Mouse (Mus musculus) lung, postnatal 14 days (tissue): ENCODE results near the gene Fam166a.

Source experiments
- DNase-seq: peaks from one replicate; pipeline ENCODE4 v3.0.0; 2021

The Fam166a gene

DNA sequence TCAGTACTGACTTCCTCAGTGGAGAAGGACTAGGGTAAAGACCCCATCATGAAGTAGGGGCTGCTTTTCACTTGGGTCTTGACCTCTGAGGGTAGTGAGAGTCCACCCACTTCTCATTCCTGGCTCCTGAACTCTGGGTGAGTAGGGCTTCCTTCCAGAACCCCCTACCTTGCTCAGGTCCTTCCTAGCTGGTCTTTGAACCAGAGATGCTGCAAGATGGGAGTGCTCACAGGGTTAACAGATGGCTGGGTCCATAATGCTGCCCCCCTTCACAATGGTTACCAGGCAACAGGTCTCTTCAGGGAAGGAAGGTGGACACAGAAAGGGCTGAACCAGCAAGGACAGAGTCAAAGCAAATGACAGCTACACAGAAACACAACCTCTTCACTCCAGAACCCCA lies at the start of gene Fam166a:
Gene Fam166a, plus strand, starts transcription at position 301 of the 400 bp plus-strand sequence.
- DNase-seq = no peak

DNA sequence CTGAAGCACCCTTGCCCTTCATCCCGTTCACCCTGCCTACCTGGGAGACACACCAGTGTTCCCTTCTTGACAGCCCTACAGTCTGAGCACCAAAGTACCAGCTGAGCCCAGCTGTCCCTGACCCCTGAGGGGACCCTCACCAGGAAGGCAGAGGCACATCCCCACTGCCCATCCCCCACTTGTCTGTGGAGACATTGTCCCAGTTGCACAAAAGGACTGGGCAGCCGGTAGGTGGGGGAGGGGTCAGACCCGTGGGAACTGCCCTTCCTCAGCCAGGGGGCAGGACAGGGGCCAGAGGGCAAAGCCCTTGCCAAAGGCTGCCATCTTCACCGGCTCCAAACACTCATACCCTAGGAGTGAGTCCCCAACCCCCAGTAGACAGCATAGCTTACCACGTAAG lies 48.8 kb upstream of the Fam166a start:
- DNase-seq = no peak

DNA sequence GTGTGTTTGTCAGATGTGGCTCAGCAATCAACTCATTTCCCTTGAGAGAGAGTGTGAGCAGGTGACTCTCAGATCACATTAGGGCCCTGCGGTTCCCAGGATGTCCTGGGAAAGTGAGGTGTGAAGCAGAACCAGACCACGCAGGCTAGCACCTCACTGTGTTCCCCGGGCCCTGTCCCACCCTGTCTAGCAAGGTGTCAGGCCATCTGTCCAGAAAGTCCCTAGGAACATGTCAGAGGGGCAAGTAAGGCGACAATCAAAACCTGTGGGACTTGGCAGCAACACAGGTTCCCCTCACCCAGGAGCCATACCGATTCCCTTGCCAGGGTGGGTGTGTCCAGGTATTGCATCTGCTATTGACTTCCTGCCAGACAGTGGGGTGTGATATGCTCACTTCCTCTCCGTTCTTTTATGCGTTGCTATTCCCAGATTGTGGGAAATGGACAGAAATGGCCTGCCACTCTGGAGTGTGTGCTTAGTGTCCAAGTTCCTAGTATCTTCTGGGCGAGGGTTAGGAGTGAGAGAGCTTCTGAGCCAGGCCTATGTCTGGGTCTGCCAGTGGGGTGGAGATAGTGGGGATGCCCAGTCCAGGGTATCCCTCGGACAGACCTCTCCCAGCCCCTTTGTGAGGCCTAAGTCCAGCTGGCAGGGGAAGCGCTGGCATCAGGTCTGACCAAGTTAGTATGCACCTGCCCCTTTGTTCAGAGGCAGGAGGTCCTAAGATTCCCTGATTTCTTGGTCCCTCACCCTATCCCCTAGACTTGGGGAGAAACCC lies 48.0 kb upstream of the Fam166a start:
- DNase-seq = no peak

DNA sequence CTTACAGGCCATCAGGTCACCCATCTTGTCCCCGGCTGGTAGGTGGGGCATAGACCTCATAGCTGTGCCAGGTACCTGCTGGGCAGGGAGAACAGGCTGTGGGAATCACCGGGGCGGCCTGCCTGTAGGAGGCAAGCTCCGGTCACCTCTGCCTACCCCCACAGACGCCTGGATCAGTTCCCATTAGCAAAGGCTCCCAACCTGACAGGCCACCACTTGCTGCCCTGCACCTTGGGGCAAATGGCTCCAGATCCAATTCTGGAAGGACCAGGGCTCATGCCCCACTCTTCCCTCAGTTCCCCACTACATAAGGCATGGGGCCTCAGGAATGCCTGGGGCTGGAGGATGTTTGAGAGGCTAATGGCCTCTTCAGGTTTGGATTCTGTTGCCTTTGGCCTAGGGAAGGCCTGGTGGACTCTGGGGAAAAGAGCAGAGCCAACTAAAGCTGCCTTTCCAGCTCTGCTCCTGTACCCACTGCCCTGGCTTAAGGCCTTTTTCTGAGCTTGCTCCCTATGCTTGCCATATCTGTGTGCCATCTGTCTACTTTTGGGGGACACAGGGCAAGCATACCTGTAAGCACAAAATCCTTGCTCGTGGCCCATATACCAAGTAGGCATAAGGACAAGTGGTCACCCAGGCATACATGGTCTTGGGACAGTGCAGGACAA lies 47.3 kb upstream of the Fam166a start:
- DNase-seq = no peak

GRCm38 (mm10) chr2:25171769-25172153 lies 46.8 kb upstream of the Fam166a start:
- DNase-seq = no peak

DNA sequence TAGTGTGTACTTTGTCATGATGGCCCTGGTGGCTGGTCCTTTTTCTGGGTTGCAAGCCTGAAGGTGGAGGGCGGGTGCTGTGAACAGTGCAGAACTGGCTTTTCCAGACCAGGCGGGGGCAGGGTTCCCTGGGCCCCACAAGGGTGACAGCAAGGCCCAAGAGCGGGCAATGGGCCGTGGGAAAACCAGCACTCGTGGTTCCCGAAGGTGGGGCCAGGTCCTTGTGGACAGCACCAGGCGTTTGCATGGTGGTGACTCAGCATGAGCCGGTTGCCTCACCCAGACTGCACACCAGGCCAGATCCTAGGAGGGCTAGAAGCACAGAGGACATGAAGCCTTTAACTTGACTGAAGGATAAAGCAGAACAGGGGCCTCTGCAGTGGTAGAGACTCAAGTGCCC lies 45.9 kb upstream of the Fam166a start:
- no peak for DNase-seq

- no peak for DNase-seq
These were observed 44.7 kb upstream of the Fam166a start for GRCm38 (mm10) chr2:25173821-25174220.

- no peak for DNase-seq
These were observed 43.5 kb upstream of the Fam166a start for GRCm38 (mm10) chr2:25174866-25175689.

- DNase-seq = no peak
These were observed 42.9 kb upstream of the Fam166a start for GRCm38 (mm10) chr2:25175690-25176078.

DNA sequence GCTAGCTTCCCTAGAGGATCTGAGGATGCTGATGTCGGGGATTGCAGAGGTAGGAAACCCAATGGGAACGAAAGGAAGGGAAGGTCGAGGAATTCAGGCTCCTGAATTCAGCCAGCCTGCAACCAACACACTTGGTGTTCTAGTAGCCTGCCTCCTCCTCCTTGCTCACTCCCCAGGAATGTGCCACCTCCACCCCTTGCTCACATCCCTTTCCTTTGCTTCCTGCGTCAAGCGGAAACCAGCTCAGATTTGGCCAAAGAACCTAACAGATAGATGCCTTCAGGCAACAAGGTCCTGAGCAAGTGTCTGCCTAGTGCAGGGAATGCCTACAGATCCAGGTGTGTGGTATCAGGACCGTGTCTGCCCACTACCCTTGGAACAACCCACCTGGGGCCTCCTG lies 42.0 kb upstream of the Fam166a start:
- DNase-seq = no peak

- DNase-seq = no peak
These were observed 41.5 kb upstream of the Fam166a start for GRCm38 (mm10) chr2:25177076-25177475.

DNA sequence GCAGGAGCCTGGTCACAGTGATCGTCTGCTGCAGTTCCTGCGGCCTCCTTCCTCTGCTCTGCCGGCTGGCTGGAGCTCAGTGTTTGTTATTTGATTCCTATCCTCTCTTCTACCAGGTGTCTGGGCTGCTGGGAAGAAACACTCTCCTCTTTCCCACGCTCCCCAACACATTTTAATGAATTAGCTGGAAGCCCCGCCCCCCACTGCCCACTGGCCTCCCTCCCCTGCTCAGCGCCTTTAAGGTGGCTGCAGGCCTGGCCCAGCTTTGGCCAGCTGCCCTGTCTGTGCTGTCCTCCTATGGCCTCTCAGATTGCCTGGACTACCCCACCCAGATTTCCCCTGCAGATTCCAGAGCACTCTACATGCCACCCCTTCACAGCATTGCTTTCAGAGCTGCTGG lies 40.9 kb upstream of the Fam166a start:
- DNase-seq = peak; percentile 73

DNA sequence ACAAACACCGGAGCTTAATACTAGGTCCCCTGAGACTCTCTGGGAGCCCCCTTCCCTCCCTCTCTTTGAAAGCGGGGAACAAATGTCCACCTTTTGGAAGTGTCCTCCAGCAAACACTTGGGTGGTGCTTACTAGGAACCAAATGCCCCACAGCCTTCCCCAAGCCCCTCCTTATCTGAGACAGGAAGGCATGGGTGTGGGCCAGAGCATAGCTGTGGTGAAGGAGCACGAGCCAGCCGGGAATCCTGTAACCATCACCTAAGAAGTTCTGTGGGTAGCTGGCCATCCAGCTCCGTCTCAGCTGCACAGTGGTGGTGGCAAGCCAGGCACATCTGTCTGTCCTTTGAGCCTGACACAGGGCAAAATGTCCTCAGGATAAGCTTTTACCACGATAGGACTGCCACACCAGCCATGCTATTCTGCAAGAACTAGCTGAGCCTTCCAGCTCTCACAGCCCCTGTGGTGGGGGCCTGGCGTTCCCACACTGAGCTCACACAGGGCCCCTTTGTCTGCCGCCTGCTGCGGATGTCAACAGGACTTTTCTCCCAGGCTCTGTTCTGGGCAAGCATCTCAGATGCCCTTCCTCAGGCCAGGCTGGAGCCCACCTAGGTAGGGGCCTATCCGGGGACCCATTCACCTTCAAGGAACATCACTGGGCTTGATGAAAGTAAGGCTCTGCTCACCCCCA lies 40.1 kb upstream of the Fam166a start:
- DNase-seq = no peak

- no peak for DNase-seq
These were observed 38.9 kb upstream of the Fam166a start for GRCm38 (mm10) chr2:25179566-25180217.

DNA sequence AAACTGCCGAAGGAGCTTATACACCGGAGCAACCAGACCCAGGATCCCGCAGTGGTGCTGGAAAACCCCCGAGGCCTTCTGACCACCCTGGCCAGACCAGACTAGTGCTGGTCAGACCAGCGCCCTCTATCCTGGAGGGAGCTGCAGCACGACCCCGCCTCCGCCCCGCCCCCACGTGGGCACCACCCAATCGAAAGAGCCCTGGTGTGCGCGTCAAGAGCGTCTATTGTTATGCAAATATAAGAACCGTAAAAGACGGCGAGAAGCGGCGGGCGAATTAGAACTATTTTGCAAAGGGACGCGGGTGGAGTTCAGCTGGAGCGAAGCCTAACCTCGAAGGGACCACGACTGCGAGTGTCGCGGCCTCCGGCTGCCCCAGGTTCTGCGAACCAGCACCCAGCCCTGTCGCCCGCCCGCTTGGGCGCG lies 38.1 kb upstream of the Fam166a start, which contains the start of gene Nrarp:
Gene Nrarp, plus strand, starts transcription at position 281 of the 426 bp plus-strand sequence.
- peak; percentile 96 for DNase-seq

DNA sequence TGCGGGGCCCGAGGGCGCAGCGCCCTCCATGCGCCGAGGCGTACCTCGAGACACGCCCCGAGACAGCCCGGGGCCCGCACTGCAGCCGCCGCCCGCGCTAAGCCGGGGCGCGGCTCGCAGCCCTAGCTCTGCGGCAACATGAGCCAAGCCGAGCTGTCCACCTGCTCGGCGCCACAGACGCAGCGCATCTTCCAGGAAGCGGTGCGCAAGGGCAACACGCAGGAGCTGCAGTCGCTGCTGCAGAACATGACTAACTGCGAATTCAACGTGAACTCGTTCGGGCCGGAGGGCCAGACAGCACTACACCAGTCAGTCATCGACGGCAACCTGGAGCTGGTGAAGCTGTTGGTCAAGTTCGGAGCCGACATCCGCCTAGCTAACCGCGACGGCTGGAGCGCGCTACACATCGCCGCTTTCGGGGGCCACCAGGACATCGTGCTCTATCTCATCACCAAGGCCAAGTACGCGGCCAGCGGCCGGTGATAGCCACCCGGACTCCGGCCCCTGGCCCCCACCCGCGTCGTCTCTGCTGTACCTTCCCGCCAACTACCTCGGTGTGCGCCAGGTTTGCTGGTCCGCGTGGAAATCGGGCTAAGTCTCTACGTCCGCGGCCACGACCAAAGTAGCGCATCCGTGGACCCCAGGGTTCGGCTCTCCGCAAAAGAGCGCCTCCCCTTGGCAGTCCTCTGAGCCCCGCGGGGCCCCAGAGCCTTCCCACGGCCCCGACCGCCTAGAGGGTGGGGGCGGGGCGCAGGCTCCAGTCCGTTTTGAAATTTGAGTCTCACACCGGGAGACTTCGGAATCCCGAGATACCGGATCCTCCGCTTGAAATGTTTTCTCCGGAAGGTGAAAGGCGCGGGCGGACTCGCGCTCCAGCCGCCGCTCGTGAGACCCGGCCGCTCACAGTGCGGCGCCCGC lies 37.3 kb upstream of the Fam166a start:
- peak; percentile 53 for DNase-seq

DNA sequence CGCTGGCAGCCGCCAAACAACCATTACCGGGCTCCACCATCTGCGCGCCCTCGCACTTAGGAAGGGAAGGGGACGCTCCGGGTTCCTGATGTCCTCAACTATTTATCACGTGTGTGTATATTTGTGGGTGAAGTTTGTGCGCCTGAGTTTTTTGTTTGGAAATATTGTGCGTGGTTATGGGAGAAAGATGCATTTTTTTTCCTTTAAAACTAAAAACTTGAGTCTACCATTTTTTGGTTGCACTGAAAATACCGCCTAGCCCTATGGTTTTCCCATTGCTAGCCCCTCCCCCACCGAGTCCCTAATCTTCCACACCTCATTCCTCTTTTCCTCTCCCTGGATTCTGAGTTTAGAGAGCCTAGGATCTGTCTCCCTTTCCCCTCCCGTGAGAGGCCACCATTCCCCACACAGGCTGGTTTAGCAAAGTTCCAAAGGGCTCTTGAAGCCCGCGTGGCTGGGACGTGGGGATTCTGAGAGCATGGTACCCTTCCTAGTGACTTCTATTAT lies 36.6 kb upstream of the Fam166a start:
- no peak for DNase-seq

DNA sequence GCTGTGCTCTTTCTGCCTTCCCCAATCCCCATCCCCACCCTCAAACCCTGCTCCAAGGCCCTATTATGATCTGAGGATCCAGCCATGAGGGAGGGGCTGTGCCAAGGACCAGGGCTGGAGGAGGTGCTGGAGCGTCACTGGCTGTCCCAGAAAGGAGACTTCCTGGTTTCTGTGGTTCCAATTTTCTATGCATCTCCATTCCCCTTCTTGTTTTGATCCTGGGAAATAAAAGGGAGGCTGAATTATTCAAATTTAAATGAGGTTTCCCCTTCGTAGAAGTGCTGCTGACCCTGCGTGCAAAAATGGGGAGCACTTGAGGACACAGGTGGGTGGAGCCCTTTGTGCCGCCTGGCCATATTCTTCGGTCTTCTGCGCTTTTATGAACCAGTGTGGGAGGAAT lies 35.9 kb upstream of the Fam166a start:
- no peak for DNase-seq

DNA sequence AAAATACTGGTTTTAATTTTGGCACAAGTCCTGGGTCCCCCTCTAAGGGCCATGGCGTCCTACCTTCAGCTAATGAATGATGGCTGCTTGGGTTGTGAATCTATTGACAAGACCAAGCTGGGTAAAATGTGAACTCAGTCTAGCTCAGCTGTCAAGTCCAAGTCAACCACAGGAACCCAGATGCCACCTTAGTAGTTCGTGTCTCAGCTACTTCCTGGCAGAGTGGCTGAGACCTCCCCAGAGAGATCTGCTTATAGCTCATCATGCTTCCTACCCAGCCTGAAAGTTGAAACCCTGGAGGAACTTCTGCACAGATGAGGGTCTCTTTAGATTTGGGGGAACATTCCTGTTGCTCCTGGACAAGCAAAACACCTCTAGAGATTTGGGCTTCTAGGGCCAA lies 35.2 kb upstream of the Fam166a start:
- no peak for DNase-seq

DNA sequence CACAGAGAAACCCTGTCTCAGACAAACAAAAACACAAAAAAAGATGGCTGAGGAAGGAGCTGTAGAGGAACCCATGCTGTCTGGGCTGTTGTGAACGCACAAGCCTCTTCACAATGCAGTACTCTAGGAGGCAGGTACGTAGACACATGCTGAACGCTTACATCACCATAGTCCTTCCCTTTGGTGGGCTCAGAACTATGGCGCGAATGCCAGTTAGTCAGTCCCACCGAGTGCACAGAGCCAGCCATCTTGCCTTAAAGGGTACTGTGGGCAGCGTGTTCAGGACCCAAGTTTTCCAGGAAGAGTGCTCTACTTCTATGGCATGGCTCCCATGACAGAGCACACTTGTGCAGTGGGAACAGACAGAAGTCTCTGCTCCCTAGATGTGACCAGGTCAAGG lies 34.0 kb upstream of the Fam166a start:
- DNase-seq = no peak
